Mouse (Mus musculus) liver, embryonic 12.5 days (tissue): Measurements from ENCODE around the gene Arsg. TPM values are rescaled to one million over a fixed set of nuclear protein-coding genes. Genes with fewer than 3 reads are reported as not detected.

ENCODE experiments used
- ATAC-seq: fragments of 200-750 bp; cut with Nextera tagmentation; 2 replicates; pipeline ENCODE4 v1.8.0; 2017; ENCODE audit warnings: moderate number of reproducible peaks, mild to moderate bottlenecking, moderate library complexity
- H3K27ac ChIP-seq: fragments of 300-500 bp; sonication (generic); 2 replicates; pipeline ENCODE4 v1.5.1; 2016; ENCODE audit warnings: mild to moderate bottlenecking
- H3K27me3 ChIP-seq: fragments of 300-500 bp; sonication (generic); replicated peaks from 2 replicates; pipeline ENCODE4 v1.6.1; 2016; ENCODE audit warnings: mild to moderate bottlenecking, moderate library complexity
- H3K36me3 ChIP-seq: fragments of 300-500 bp; sonication (generic); 2 replicates; pipeline ENCODE4 v1.6.1; 2016; ENCODE audit warnings: mild to moderate bottlenecking, moderate library complexity
- H3K4me1 ChIP-seq: fragments of 300-500 bp; sonication (generic); 2 replicates; pipeline ENCODE4 v1.6.1; 2016
- H3K4me2 ChIP-seq: fragments of 300-500 bp; sonication (generic); 2 replicates; pipeline ENCODE4 v1.6.1; 2016; ENCODE audit warnings: mild to moderate bottlenecking, moderate library complexity
- H3K4me3 ChIP-seq: fragments of 300-500 bp; sonication (generic); 2 replicates; pipeline ENCODE4 v1.5.1; 2016; ENCODE audit warnings: mild to moderate bottlenecking, moderate library complexity
- H3K9ac ChIP-seq: fragments of 300-500 bp; sonication (generic); 2 replicates; pipeline ENCODE4 v1.6.1; 2016; ENCODE audit warnings: mild to moderate bottlenecking, moderate library complexity
- H3K9me3 ChIP-seq: fragments of 300-500 bp; sonication (generic); replicated peaks from 2 replicates; pipeline ENCODE4 v1.6.1; 2016; ENCODE audit warnings: mild to moderate bottlenecking, moderate library complexity
- WGBS: fragments of 180-500 bp; shearing (Covaris S2); methylation state at CpG from one replicate; pipeline ENCODE4 v1.1.7; 2016; ENCODE audit not compliant: insufficient replicate concordance; 5-methylcytosine and 5-hydroxymethylcytosine counted together
- polyA plus RNA-seq: library from polyadenylated mRNA; unstranded; fragments of >200 nt; fragmentation: Nextera tagmentation; extraction: Ambion mirVana; gene quantifications from 2 replicates; pipeline ENCODE4 v1.2.1, GENCODE M21; 2016

Gene Arsg
- polyA plus RNA-seq, 1 experiment from 2014 or later: 3.7 TPM

DNA sequence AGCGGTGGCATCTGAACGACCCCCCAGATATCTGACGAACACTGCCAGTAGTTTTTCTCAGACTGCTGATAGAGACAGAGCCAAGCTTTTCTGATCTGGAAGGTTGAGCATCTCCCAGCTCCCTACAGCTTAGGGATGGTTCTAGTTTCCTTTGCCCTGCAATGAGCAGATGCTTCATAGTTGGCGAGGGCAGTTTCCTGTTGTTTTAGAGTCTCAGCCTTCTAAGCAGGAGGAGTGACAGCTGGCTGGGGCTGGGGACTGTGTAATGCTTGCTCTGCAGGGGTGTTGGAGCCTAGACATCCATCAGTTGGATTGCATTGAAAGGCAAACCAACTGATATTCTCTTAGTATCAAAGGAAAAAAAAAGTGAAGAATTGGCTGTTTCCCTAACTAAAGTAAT, 56.9 kb downstream of the Arsg start:
- Histone ChIP-seq H3K36me3 (no peaks in the 10 kb centered on the region), H3K4me1 (0 out of 2 replicates have a peak, but pooled peaks cover 4% of the 10 kb centered on the region), H3K9me3 (no peaks in the 10 kb centered on the region), H3K4me2 (no peak overlapping the region), H3K27me3 (no peaks in the 10 kb centered on the region), H3K9ac (no peak overlapping the region), H3K4me3 (no peak overlapping the region), H3K27ac (no peak overlapping the region)
- WGBS: 71% methylated on average over 4 of the region's 4 CpGs
- ATAC-seq: no peak

DNA sequence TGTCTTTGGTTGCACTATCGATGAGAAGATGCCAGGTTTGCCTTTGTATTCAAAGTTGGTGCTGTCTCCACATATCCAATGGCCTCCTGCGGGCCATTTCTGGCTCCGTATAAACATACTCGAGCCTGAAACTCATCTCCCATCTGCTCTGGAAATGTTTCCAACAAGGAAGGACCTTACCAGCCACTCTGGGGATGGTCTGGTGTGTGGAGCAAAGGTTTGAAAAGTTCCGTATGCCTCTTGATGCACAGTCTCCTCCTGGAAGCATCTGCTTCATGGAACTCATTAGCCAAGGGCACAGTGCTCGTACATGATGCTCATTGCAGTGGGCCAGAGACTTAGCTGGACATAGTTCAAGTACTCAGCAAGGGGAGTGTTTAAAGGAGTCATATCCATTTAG, 62.8 kb downstream of the Arsg start:
- no peaks in the 10 kb centered on the region for H3K36me3 ChIP-seq
- no peak overlapping the region for H3K4me3 ChIP-seq
- H3K4me2 ChIP-seq: no peak overlapping the region
- H3K9ac ChIP-seq: no peak overlapping the region
- 87% methylated on average over 6 of the region's 6 CpGs for WGBS
- no peak overlapping the region for H3K27ac ChIP-seq
- H3K4me1 ChIP-seq: peaks cover 35% of the 10 kb centered on the region
- no peaks in the 10 kb centered on the region for H3K27me3 ChIP-seq
- no peaks in the 10 kb centered on the region for H3K9me3 ChIP-seq
- no peak for ATAC-seq

DNA sequence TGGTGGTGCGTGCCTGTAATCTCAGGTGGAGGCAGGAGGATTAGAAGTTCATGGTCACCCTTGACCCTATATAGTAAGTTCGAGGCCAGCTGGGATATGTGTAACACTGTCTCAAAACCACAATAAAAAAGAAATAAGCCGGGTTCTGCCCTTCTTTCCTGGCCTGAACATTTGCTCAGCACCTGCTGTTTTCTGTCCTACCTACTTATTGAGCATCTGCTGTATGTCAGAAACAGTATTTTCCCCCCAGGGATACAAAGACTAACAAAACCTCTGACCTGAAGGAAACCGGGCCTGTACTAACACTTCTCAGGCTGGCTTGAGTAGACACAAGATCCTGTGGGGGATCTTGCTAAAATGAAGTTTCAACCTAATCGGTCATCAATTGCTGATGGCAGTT, 63.8 kb downstream of the Arsg start:
- 76% methylated on average over 5 of the region's 5 CpGs for WGBS
- Histone ChIP-seq H3K9me3 (no peaks in the 10 kb centered on the region), H3K27ac (0 out of 2 replicates have a peak overlapping the region, but pooled peaks have one; percentile 5), H3K4me2 (no peak overlapping the region), H3K27me3 (no peaks in the 10 kb centered on the region), H3K36me3 (no peaks in the 10 kb centered on the region), H3K4me3 (no peak overlapping the region), H3K9ac (no peak overlapping the region), H3K4me1 (peaks cover 45% of the 10 kb centered on the region)
- ATAC-seq: no peak

DNA sequence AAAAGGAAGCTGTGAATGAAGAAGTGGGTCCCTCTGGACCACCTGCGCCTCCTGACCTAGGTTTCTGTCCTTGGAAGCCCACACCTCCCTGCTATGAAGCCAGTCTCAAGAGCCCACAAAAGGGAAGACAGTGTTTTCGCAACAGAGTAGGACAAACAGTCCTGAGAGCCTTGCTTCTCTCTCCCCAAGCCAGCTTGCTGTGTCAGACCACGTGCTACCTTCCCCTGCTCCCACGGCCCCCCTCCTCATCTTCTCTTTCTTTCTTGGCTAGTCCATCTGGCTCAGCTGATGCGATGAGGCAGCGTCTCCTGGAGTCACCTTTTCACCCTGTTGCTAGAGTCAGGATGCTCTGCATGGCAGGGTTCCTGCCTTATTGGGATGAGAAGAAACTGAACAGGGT, 66.1 kb downstream of the Arsg start:
- H3K4me1 ChIP-seq: peaks cover 61% of the 10 kb centered on the region
- no peak overlapping the region for H3K9ac ChIP-seq
- H3K27me3 ChIP-seq: no peaks in the 10 kb centered on the region
- H3K27ac ChIP-seq: no peak overlapping the region
- whole genome bisulfite sequencing: 60% methylated on average over 6 of the region's 6 CpGs
- H3K4me2 ChIP-seq: no peak overlapping the region
- H3K4me3 ChIP-seq: no peak overlapping the region
- no peaks in the 10 kb centered on the region for H3K9me3 ChIP-seq
- ATAC-seq: no peak
- H3K36me3 ChIP-seq: no peaks in the 10 kb centered on the region

DNA sequence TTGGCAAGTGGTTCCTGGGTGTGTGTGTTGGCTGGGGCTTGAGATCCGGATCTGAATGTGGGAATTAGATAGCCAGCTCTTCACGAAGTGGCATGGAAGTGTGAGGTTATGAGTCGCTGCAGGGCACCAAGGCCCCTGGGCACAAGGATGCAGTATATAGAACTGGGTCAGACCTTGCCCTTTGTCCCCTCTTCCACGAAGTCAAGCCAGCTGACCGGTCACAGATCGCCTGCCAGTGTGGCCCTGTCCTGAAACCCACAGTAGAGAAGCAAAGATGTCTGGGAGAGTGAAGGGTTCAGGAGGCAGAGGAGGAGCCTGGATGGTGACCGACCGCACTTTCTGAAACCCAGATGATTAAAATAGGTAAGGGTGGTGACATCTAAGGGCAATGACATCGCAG, 70.3 kb downstream of the Arsg start:
- WGBS: 85% methylated on average over 9 of the region's 9 CpGs
- peaks cover 92% of the 10 kb centered on the region for H3K4me1 ChIP-seq

DNA sequence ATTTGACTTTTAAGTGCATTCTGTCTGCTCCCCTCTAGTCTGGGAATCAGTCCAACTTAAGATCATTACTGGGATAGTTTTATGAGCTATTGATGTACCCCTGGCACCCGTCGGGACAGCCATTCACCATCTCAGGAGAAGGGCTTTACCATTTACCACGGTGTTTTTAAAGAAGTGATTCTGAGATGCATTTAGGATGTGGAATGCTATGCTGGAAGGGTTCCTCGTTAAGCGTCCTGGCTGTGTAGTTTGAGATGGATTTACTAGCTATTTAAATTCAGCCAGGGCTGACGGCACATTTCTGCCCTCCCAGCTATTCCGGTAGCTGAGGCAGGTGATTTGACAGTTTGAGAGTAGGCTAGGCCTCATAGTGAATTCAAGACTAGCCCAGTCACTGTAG, 71.3 kb downstream of the Arsg start:
- no peak for ATAC-seq
- Histone ChIP-seq H3K36me3 (no peaks in the 10 kb centered on the region), H3K9ac (no peak overlapping the region), H3K4me3 (no peak overlapping the region), H3K4me2 (no peak overlapping the region), H3K27ac (peak overlapping the region; percentile 75), H3K4me1 (peaks cover 92% of the 10 kb centered on the region), H3K9me3 (no peaks in the 10 kb centered on the region), H3K27me3 (no peaks in the 10 kb centered on the region)
- WGBS: 81% methylated on average over 7 of the region's 7 CpGs

More for the DNA sequence above, 70.3 kb downstream of the Arsg start:
- Histone ChIP-seq H3K36me3 (no peaks in the 10 kb centered on the region), H3K9ac (no peak overlapping the region), H3K27ac (0 out of 2 replicates have a peak overlapping the region, but pooled peaks have one; percentile 27), H3K4me2 (no peak overlapping the region), H3K4me3 (no peak overlapping the region), H3K9me3 (no peaks in the 10 kb centered on the region), H3K27me3 (no peaks in the 10 kb centered on the region)
- no peak for ATAC-seq

DNA sequence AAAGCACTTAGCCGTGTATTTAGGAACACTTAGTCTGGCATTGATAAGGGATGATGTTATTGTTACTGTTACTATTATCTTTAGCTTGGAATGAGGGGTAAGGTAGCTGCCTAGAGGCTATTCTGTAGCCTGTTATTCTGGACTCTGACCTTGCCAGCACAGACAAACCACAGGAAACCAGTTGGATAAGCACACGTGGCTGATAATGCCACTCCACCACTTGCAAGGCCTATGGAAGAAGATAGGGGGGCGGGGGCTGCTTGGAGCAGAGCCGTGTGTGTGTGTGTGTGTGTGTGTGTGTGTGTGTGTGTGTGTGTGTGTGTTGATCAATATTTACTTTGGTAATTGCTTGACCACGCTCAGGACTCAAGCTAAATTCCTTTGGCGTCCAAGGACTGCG, 72.1 kb downstream of the Arsg start:
- Histone ChIP-seq H3K36me3 (no peaks in the 10 kb centered on the region), H3K9me3 (no peaks in the 10 kb centered on the region), H3K27ac (peak overlapping the region; percentile 75), H3K27me3 (no peaks in the 10 kb centered on the region), H3K4me1 (peaks cover 91% of the 10 kb centered on the region), H3K4me2 (peak overlapping the region; percentile 56), H3K9ac (peak overlapping the region; percentile 13; the same call in 1 of the 2 replicates), H3K4me3 (peak overlapping the region; percentile 15; the same call in 1 of the 2 replicates)
- 18% methylated on average over 7 of the region's 7 CpGs for WGBS
- ATAC-seq: peak; percentile 50

DNA sequence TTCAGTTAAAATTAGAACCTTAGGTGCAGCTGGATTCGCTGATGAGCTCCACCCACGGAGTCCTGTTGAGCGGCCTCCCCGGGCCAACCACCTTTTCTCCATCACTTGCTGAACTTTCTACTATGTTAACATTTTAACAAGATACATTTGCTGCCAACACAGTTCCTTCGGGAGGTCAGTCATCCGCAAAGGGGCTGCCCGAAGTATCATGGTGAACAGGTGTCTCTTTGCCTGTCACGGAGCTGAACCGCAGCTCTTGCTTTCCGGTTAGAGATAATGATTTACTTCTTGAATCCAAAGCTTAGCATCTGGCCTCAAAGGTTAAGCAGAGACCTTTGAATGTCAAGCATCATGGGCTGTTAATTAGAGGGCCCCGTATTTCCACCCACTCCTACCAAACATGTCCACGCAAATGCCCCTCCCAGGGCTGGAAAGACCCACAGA, 72.5 kb downstream of the Arsg start:
- ATAC-seq: no peak
- Histone ChIP-seq H3K4me1 (peaks cover 91% of the 10 kb centered on the region), H3K36me3 (no peaks in the 10 kb centered on the region), H3K27me3 (no peaks in the 10 kb centered on the region), H3K9me3 (no peaks in the 10 kb centered on the region), H3K4me3 (peak overlapping the region; percentile 15; the same call in 1 of the 2 replicates), H3K27ac (peak overlapping the region; percentile 75), H3K9ac (peak overlapping the region; percentile 13), H3K4me2 (peak overlapping the region; percentile 56)
- WGBS: 32% methylated on average over 12 of the region's 12 CpGs

DNA sequence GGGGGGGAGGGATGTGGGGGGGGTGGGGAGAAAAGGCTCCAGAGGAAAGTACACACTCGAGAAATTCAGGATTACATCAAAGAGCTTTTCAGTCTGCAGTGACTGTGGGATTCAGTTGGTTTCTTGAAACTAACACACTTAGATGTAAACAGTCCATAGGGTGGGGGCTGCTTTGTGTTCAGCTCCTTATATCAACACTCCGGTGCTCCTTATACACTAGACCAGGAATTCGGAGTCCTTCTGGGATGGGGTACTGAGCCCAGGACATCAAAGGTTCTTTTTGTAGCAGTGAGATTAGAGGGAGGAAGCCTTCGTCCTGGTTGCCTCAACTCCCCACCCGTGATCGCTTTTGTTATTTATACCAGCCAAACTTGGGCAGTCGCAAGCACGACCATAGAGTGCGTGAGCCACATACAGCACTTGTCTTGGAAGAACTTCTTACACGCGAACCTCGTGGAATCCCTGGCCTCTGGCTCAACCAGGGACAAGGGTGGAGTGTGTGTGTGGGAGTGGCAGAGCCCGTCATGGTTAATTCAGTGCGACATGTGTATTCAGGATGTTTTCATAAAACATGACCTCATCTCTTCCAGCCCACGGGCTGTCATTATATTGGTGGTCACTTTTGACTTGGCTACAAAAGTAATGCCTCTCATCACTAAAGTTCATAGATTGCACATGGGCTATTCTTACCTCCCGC, 73.3 kb downstream of the Arsg start:
- H3K9me3 ChIP-seq: no peaks in the 10 kb centered on the region
- H3K9ac ChIP-seq: peak overlapping the region; percentile 13
- H3K27ac ChIP-seq: peak overlapping the region; percentile 75
- H3K36me3 ChIP-seq: no peaks in the 10 kb centered on the region
- 0 out of 2 replicates have a peak overlapping the region, but pooled peaks have one; percentile 56 for H3K4me2 ChIP-seq
- WGBS: 62% methylated on average over 16 of the region's 16 CpGs
- no peak overlapping the region for H3K4me3 ChIP-seq
- no peaks in the 10 kb centered on the region for H3K27me3 ChIP-seq
- no peak for ATAC-seq
- peaks cover 91% of the 10 kb centered on the region for H3K4me1 ChIP-seq

DNA sequence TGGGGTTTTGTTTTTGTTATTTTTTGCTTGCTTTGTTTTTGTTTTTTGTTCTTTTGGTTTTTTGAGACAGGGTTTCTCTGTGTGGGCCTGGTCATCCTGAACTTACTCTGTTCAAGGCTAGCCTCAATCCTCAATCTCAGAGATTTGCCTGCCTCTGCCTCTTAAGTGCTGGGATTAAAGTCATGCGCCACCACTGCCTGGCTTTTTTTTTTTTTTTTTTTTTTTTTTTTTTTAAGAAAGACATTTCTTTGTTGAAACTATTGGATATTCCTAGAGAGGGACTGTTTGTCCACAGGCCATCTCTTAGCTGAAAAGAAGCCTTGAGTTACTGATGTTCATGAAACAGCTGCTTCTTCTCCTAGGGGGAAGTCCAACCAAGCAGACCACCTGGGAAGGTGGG, 74.5 kb downstream of the Arsg start:
- ATAC-seq: no peak
- peak overlapping the region; percentile 98 for H3K27ac ChIP-seq
- H3K27me3 ChIP-seq: no peaks in the 10 kb centered on the region
- H3K9ac ChIP-seq: no peak overlapping the region
- no peaks in the 10 kb centered on the region for H3K36me3 ChIP-seq
- 81% methylated on average over 1 of the region's 1 CpGs for WGBS
- no peak overlapping the region for H3K4me2 ChIP-seq
- H3K4me3 ChIP-seq: no peak overlapping the region
- peaks cover 91% of the 10 kb centered on the region for H3K4me1 ChIP-seq
- H3K9me3 ChIP-seq: no peaks in the 10 kb centered on the region

DNA sequence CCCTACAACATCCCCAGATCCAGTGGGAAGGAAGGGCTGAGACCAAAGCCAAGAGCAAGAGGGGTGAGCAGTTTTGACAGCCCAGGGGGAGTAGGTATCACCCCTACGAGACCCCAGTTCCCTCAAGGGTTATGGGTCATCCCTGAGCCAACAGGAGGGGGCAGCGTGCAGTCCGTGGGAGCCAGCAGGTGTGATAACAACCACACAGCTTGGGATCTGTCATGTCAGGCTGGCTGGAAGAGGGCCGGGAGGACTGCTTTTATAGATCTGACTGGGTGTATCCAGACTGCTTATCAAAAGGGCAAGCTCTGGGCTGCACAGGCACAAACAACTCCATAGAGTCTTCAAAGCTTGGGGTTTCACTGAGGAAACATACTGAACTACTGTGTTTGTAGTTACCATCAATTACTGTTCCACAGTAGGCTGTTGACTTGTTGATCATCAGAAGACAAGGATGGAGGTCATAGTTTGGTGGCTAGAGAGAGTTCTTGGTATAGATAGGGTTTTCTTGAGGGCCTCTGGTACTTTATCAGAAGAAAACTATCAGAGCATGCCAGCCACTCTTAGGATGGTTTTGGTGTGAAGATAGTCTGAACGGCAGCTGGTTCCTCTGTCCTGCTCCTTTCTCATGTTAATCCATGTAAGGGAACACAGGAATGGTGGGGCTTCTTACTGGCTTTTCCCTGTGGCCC, 76.6 kb downstream of the Arsg start:
- Histone ChIP-seq H3K9ac (peak overlapping the region; percentile 60), H3K4me2 (peak overlapping the region; percentile 55), H3K27me3 (no peaks in the 10 kb centered on the region), H3K27ac (peak overlapping the region; percentile 98), H3K4me3 (0 out of 2 replicates have a peak overlapping the region, but pooled peaks have one; percentile 18), H3K36me3 (no peaks in the 10 kb centered on the region), H3K4me1 (peaks cover 95% of the 10 kb centered on the region), H3K9me3 (no peaks in the 10 kb centered on the region)
- peak; percentile 95 for ATAC-seq
- WGBS: 9% methylated on average over 5 of the region's 5 CpGs

DNA sequence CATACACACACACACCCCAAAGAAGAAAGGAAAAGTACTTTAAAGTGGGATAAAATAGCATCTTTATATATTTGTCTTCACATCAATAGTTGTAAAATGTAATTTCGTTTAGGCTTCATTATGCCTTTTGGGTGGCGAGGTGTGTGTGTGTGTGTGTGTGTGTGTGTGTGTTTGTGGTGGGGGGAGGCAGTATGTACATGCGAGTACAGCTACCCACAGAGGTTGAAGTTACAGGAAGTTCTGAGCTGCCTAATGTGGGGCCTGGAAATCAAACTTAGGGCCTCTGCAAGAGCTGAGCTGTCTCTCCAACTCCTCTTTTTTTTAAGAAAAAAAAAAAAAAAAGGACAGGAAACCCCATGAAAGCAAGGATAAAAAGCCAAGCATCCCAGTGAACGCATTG, 80.7 kb downstream of the Arsg start:
- no peaks in the 10 kb centered on the region for H3K36me3 ChIP-seq
- no peak overlapping the region for H3K4me3 ChIP-seq
- H3K9me3 ChIP-seq: no peaks in the 10 kb centered on the region
- no peaks in the 10 kb centered on the region for H3K27me3 ChIP-seq
- H3K27ac ChIP-seq: peak overlapping the region; percentile 98
- WGBS: 64% methylated on average over 4 of the region's 4 CpGs
- ATAC-seq: no peak
- H3K4me1 ChIP-seq: peaks cover 99% of the 10 kb centered on the region
- H3K9ac ChIP-seq: peak overlapping the region; percentile 40; the same call in 1 of the 2 replicates
- H3K4me2 ChIP-seq: no peak overlapping the region
